Mouse (Mus musculus) lung, adult 2 months (tissue): ENCODE measurements around the gene Olfr969. TPM values are rescaled to one million over a fixed set of nuclear protein-coding genes. Genes with fewer than 3 reads are reported as not detected.
"Not testable (repeated sequence)": the region's sequence is repeated elsewhere in the genome, so short reads cannot be mapped to it uniquely, and the experiment has no call there.

Source experiments
- DNase-seq: peaks from one replicate; pipeline ENCODE4 v3.0.0; 2022
- H3K4me1 ChIP-seq: fragments of 200-500 bp; 2 replicates; pipeline ENCODE4 v1.6.1; 2011; ENCODE audit warnings: low read length; ENCODE audit not compliant: control insufficient read depth, insufficient read depth
- H3K4me3 ChIP-seq: fragments of 200-500 bp; replicated peaks from 2 replicates; pipeline ENCODE3; 2011; ENCODE audit warnings: low read depth, mild to moderate bottlenecking, control low read depth, low read length; ENCODE audit errors: extremely low read depth
- CTCF ChIP-seq: fragments of 200-500 bp; IDR thresholded peaks from 2 replicates; pipeline ENCODE4 v1.5.1; 2011; ENCODE audit warnings: mild to moderate bottlenecking, low read length, control low read depth; ENCODE audit not compliant: insufficient read depth
- POLR2A ChIP-seq: fragments of 200-500 bp; IDR thresholded peaks from 2 replicates; pipeline ENCODE4 v1.6.1; 2011; ENCODE audit warnings: low read depth, mild to moderate bottlenecking, control low read depth, low read length, borderline replicate concordance; ENCODE audit errors: extremely low read depth
- WGBS: fragments of 180-500 bp; shearing (Covaris S2); methylation state at CpG from one replicate; pipeline ENCODE4 v1.1.7; 2018; 5-methylcytosine and 5-hydroxymethylcytosine counted together
- polyA plus RNA-seq: library from polyadenylated mRNA; depleted of rRNA; stranded (reverse); fragments of >200 nt; gene quantifications from 2 replicates; pipeline ENCODE4 v1.2.3, GENCODE M21; 2012; rRNA removed

The Olfr969 gene
- not detected in 2 replicates for polyA plus RNA-seq

- DNase-seq: no peak
- H3K4me1 ChIP-seq: no peaks in the 10 kb centered on the region
- H3K4me3 ChIP-seq: no peak within 1 kb of the TSS
- 58% methylated on average over 2 of the region's 2 CpGs for WGBS
- TF ChIP-seq POLR2A (no peak), CTCF (no peak)
Observed at GRCm38 (mm10) chr9:39790558-39790957, at the start of gene Olfr969. TSS of gene Olfr969 (plus strand) at chr9:39790945.

- Histone ChIP-seq H3K4me1 (no peaks in the 10 kb centered on the region), H3K4me3 (no peak within 1 kb of the TSS)
- DNase-seq: no peak
- TF ChIP-seq CTCF (no peak), POLR2A (no peak)
Observed at GRCm38 (mm10) chr9:39745949-39746348, 44.8 kb upstream of the Olfr969 start, which contains the start of gene Olfr967. TSS of gene Olfr967 (plus strand) at chr9:39746249.

DNA sequence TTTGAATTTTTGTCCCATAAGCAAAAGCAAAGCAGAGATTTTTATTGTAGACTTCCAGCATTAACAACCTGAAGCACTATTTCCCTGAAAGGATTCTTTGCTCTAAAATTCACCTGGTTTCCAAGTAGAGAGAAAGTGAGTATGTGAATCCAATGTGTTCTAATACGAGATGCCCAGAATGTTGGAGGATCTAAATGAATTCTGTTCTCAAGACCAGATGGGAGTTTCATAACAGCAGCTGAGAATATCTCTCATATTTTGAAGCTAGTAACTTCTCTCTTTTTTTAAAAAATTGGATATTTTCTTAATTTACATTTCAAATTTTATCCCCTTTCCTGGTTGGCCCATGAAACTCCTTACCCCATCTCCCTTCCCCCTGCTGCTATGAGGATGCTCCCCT is 44.3 kb upstream of the Olfr969 start:
- TF ChIP-seq CTCF (no peak), POLR2A (no peak)
- DNase-seq: no peak
- H3K4me1 ChIP-seq: no peaks in the 10 kb centered on the region
- no peak overlapping the region for H3K4me3 ChIP-seq
- WGBS: 80% methylated on average over 1 of the region's 1 CpGs

DNA sequence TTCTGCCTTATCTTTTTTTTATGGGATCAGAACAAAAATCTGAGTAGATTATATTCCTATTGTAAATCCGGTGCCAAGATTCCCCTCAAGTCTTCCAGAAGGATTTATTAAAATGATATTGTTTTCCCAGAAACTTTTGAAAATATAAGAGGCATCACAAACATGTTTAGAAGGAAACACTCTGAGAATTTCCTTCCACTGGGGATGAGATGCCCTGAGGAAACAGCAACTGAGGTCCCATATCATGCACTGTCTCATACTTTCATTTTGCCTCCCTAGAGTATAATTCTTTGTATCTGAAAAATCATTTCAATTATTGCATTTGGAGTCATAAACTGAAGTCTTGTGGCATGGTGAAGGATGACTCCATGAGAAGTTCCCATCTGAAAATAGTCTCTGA is 7.6 kb upstream of the Olfr969 start, which contains the start of gene Olfr968:
Olfr968 (minus strand) TSS at position 101 of the 400 bp plus-strand sequence.
- no peak for DNase-seq
- no peaks in the 10 kb centered on the region for H3K4me1 ChIP-seq
- WGBS: 72% methylated on average over 1 of the region's 1 CpGs
- no peak within 1 kb of the TSS for H3K4me3 ChIP-seq
- no peak for TF ChIP-seq CTCF
- no peak for TF ChIP-seq POLR2A

GRCm38 (mm10) chr9:39808560-39808959 is 17.8 kb downstream of the Olfr969 start, which contains the start of gene Olfr970:
TSS of gene Olfr970 (plus strand) at chr9:39808860.
- no peak for DNase-seq
- Histone ChIP-seq H3K4me1 (no peaks in the 10 kb centered on the region), H3K4me3 (no peak within 1 kb of the TSS)
- WGBS: 70% methylated on average over 4 of the region's 4 CpGs
- TF ChIP-seq CTCF: no peak
- no peak for TF ChIP-seq POLR2A

DNA sequence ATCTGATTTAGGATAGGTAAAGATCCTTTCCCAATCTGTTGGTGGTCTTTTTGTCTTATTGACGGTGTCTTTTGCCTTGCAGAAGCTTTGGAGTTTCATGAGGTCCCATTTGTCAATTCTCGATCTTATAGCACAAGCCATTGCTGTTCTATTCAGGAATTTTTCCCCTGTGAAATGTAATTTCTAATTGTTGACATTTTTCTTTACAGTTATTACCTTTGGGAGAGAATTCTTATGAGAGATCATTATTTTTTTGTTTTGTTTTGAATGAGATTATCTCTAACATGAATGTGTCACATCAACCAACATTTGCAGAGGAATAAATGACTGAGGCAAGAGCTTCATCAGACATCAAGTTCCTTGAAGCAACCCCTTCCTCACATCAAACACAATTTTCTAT is 45.8 kb downstream of the Olfr969 start, which contains the start of gene Olfr971:
Olfr971 (plus strand) TSS at position 301 of the 400 bp plus-strand sequence.
- DNase-seq, H3K4me1 ChIP-seq, H3K4me3 ChIP-seq: not testable (repeated sequence)
- 73% methylated on average over 2 of the region's 2 CpGs for WGBS

Other genes starting within 250 kb of the Olfr969 start
- not detected in 2 replicates for gene Olfr958, start 236.9 kb upstream of the Olfr969 start, polyA plus RNA-seq
- gene Olfr959, start 215.4 kb upstream of the Olfr969 start, polyA plus RNA-seq: not detected in 2 replicates
- 0.25 and 0.56 TPM in 2 replicates for gene AW551984, start 186.5 kb upstream of the Olfr969 start, polyA plus RNA-seq
- gene Olfr148, start 180.3 kb upstream of the Olfr969 start, polyA plus RNA-seq: not detected in 2 replicates
- not detected in 2 replicates for gene Olfr960, start 169.6 kb upstream of the Olfr969 start, polyA plus RNA-seq
- gene Olfr961, start 145.9 kb upstream of the Olfr969 start, polyA plus RNA-seq: not detected in 2 replicates
- gene Olfr963, start 123.7 kb upstream of the Olfr969 start, polyA plus RNA-seq: not detected in 2 replicates
- gene Olfr149, start 83.8 kb upstream of the Olfr969 start, polyA plus RNA-seq: not detected in 2 replicates
- not detected in 2 replicates for gene Olfr965, start 79.6 kb upstream of the Olfr969 start, polyA plus RNA-seq
- gene Olfr150, start 60.0 kb upstream of the Olfr969 start, polyA plus RNA-seq: not detected in 2 replicates
- not detected in 2 replicates for gene Olfr967, start 44.7 kb upstream of the Olfr969 start, polyA plus RNA-seq
- gene Olfr968, start 7.7 kb upstream of the Olfr969 start, polyA plus RNA-seq: not detected in 2 replicates
- not detected in 2 replicates for gene Olfr970, start 17.9 kb downstream of the Olfr969 start, polyA plus RNA-seq
- not detected in 2 replicates for gene Olfr971, start 45.9 kb downstream of the Olfr969 start, polyA plus RNA-seq
- not detected in 2 replicates for gene Olfr972, start 75.5 kb downstream of the Olfr969 start, polyA plus RNA-seq
- not detected in 2 replicates for gene Olfr229, start 116.4 kb downstream of the Olfr969 start, polyA plus RNA-seq
- gene Olfr974, start 146.6 kb downstream of the Olfr969 start, polyA plus RNA-seq: not detected in 2 replicates
- 0.05 TPM in 1 of 2 replicates, not detected in the other for gene Olfr975, start 161.1 kb downstream of the Olfr969 start, polyA plus RNA-seq
- gene Olfr976, start 170.2 kb downstream of the Olfr969 start, polyA plus RNA-seq: not detected in 2 replicates
- not detected in 2 replicates for gene Olfr978, start 201.2 kb downstream of the Olfr969 start, polyA plus RNA-seq
- gene Olfr979, start 212.5 kb downstream of the Olfr969 start, polyA plus RNA-seq: not detected in 2 replicates
- gene Olfr980, start 218.6 kb downstream of the Olfr969 start, polyA plus RNA-seq: not detected in 2 replicates
- not detected in 2 replicates for gene Olfr981, start 230.5 kb downstream of the Olfr969 start, polyA plus RNA-seq